Mouse (Mus musculus) cerebellum, adult 9-10 months (tissue): ENCODE measurements around the gene Gipc3.

ENCODE experiments used
- DNase-seq: peaks from one replicate; pipeline ENCODE4 v3.0.0; 2022

Gipc3 gene

GRCm38 (mm10) chr10:81366477-81367206, 23.6 kb upstream of the Gipc3 start:
- DNase-seq, result no peak

GRCm38 (mm10) chr10:81365672-81366476, 22.8 kb upstream of the Gipc3 start, which contains the start of gene 4930404N11Rik:
4930404N11Rik (minus strand) TSS chr10:81365816.
- no peak for DNase-seq

DNA sequence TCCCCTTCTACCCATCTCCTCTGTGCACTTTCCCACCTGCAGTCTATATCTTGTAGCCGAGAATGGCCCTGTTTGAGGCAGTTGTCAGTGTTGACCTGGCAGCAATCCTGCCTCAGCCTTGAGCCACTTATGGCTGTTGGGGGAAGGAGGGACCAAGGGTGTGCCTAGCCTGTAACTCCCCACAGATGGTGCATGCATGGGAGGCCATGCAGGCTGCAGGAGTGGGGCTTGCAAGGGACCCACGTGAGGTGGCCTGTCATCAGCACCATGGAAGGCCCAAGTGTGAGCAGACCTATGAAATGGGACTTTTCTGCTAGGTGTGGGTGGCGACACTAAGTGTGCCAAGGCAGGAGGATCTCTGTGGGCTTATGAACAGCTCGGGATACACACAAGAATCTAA, 22.0 kb upstream of the Gipc3 start:
- no peak for DNase-seq

- no peak for DNase-seq
These were observed 21.6 kb upstream of the Gipc3 start for GRCm38 (mm10) chr10:81364666-81365065.

DNA sequence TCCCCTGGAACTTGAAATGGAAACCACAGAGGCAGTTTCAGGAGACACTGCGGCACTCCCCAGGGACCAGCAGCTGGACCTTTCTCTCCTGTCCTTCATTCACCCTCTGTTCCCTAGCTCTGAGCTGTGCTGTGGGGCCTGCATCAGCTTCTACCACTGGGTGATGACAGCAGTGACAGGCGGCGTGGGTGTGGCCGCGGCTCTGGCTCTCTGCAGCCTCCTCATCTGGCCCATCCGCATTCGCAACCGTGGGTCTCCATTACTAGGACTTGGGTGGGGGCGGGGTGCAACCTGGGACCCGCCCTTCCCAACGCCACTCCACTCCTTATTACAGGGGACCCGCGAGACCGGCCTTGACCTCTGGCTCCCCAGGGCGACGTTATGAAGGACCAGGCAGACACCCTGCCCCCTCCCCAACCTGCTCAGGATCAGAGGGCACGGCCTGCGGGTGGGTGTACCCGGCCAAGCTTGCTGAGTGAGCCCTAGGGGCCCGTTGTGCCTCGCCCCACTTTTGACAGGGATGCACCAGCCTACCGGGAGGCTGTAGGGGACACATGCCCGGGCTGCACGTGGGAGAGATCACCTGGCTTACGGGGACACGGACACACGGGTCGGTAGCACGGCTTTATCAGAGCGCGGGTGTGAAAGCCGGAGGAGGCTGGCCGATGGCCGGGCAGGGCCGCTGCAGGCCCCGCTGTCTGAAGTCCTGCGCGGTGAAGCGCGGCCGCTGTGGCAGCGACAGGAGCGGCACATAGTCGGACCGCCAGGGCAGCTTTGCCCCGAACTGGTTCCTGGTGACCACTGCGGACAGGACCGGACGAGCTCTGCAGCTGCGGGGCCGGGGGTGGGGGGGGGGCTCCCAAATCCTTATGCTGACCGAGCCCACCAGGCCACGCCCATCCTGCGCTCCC, 20.6 kb upstream of the Gipc3 start:
- no peak for DNase-seq

GRCm38 (mm10) chr10:81362336-81362949, 19.4 kb upstream of the Gipc3 start:
- DNase-seq, result no peak

DNA sequence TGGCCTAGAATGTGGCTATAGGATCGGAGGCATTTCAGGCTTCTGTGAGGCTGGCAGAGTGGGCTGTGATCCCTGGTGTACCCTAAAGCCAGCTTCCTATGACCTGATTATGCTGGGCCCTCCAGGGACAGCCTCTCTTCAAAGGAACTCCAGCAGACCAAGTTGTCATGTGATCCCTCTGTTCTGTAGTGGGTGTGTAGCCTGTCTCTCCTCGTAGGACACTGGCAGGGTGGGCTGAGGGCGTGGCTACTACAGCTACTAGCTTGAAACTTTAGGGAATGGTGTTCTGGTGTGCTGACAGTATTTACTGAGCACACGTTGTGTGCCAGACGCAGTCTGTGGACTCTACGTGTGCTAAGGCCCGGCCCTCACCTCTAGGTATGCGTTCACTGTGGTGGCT, 17.7 kb upstream of the Gipc3 start:
- DNase-seq, result no peak

DNA sequence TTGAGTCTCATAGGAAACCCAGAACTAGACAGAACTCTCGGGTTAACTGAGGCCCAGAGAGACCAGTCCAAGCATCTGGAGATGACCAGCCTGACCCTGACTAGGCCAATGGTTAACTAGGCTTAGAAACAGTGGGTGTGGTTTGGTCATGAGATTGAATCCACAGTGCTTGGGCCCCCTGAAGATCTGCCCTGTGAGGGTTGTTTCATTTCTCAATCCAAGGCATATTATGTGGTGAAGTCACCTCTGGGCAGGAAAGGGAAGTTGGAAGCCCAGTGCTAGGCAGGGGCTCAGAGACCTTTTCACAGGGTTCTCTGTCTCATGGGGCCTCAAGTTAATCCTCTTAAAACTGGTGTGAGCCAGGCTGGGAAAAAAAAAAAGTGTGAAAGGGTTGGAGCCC, 15.8 kb upstream of the Gipc3 start:
- DNase-seq, result no peak

GRCm38 (mm10) chr10:81358209-81358608, 15.1 kb upstream of the Gipc3 start:
- DNase-seq, result no peak

DNA sequence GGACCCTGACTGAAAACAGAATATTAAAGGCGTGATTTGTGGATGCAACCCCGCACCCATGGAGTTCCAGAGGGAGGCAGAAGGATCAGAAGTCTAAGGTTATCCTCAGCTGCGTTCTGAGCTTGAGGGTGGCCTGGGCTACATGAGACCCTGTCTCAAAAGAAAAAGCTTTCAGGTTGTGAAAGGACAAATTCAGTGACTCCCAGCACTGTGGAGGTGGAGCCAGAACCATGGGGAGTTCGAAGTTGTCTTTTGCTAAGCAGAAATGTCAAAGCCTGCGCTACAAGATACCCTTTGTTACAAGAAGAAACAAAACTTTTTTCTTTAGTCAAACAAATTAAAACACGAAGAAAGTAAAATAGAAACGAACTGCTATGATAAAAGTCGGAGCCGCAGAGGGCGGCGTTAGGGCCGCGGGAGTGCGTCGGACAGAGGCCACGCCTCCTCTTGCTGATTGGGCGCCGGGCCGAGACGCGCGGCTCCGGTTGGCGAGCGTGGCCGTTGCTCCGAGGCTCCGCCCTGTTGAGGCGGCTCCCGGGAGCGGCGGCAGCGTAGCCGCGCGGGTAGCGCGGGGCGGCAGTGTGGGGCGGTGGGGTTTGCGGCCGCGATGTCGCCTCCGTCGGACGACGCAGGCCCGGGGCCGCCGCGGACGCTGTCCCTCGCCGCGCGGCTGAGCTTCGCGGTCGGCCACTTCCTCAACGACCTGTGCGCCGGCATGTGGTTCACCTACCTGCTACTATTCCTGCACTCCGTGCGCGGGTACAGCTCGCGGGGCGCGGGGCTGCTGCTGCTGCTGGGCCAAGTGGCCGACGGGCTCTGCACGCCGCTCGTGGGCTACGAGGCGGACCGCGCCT, 14.2 kb upstream of the Gipc3 start, which contains the start of gene Mfsd12:
Gene Mfsd12, plus strand, starts transcription at position 501 of the 854 bp plus-strand sequence.
- peak; percentile 85 for DNase-seq

DNA sequence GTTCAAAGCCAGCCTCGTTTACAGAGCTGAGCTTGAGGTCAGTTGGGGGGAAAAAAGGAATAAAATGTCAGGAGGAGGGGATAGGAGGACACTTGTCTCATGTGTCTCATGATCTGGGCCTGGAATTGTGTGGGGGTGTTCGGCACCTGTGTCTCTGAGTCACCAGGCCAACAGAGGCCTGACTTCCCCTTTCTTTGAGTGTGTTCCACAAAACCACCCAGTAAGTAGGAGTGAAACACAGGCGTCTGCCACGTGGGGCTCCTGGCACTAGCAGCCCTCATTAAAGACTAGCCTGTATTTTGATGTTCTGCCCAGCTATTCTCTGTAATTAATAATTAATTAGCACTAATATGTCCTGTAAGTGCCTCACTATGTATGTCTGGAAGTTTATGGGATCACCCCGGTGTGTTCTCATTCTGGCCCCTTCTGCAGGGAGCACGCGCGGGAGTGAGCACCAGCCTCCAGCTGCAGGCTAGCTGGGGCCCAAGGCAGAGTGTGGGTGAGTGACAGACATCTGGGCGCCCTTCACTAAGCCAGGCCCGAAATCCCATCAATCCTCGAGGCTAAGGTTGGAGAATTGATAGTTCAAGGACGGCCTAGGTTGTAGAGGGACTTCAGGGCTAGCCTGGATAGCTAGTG, 13.4 kb upstream of the Gipc3 start:
- peak; percentile 43 for DNase-seq

DNA sequence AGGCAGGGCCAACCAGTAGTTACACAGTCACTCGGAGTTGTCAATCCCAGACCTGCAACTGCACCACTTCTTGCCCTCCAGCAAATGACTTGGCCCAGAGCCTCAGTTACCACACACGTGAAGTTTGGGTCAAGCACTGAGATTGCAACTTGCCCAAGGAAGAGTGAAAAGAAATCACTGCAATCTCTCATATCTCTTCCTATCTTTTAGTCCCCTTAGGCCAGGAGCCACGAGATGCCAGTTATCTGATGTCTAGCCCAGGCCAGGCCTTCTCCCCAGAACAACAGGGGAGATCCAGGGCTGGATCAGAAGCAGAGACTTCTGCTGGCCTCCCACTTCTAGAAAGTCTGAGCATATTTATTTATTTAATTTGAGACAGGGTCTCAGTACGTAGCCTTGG, 12.5 kb upstream of the Gipc3 start:
- peak; percentile 27 for DNase-seq

DNA sequence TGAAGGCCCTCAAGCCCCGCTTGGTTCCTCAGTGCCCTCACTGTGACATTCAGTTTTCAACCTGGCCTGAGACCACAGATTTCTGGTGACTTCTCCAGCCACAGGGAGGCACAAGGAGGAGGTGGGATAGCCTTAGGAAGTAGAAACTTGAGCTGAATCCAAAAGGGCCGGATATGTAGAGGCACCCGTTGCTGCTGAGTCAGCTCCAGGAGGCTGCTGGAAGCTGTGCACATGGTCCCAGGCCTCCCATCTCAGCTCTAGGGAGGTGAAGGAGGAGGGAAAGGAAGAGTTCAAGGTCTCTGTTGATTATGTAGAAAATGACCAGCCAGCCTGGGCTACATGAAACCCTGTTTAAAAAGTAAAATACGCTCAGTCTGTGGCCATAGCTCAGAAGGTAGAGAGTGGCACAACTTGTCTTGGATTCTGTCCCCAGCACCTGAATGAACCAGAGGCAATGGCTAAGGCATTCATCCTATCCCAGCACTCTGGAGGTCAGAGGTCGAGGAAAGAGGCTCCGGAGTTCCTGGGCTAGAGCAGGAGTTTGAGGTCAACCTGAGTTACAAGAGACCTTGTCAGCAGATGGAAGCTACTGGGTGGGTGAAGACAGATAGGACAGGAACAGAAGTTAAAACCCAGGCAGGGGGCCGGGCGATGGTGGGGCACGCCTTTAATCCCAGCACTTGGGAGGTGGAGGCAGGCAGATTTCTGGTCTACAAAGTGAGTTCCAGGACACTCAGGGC, 11.8 kb upstream of the Gipc3 start:
- DNase-seq, result peak; percentile 38

DNA sequence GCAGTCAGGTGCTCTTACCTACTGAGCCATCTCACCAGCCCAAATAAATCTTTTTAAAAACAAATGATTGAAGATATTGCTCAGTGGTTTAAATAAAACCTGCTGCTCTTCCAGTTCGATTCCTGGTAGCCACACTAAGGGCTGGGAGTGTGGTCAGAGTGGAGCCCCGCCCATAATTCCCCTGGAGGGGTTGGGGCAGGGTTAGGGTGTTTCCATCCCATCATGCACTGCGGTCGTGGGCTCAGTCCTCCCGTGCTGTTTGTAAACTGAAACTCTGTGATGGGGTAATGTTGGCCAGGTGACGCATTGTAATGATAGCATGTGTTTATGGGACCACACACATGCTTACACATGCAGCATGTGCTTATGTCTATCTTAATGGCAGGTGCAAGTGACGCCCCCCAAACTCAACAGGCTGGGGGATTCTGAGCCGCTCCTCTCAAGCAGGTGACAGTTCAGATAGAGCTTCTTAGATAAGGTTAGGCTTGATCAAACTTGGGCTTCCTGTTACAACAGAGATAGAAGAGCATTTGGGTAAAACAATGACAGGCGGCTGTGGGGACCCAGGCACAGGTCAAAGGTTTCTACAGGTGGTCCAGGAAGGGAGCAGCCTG, 8.7 kb upstream of the Gipc3 start:
- DNase-seq, result peak; percentile 51

DNA sequence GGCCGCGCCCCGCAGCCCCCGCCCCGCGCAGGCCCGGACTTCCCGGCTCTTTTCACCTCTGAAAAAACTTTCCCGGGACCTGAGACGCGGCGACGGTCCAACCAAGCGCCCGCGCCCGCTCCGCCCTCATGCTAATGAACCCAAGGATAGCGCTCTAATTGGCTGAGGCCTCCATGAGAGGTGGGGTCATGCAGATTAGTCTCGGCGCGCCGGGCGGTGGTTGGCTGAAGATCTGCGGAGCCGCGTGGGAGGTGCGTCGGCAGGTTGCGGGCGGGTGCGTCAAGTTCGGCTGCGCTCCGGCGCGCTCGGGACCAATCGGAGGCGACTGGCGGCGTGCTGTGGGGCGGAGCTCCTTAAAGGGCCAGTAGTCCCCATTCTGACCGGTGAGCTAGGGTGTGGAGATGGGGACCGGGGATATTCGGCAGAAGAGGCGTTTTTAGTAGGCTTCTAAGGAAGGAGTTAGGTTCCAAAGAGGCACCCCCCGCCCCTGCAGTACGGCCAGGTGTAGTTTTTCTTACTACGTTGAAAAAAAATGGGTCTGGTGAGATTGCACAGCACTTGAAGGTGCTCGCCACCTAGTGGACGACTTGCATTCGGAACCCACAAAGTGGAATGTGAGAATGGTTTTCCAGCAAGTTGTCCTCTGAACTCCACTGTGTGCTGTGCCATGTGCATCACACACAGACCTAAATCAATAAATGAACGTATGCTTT, 7.4 kb upstream of the Gipc3 start, which contains the start of gene Hmg20b:
Gene Hmg20b, minus strand, starts transcription at position 130 of the 713 bp plus-strand sequence.
- DNase-seq, result peak; percentile 99

DNA sequence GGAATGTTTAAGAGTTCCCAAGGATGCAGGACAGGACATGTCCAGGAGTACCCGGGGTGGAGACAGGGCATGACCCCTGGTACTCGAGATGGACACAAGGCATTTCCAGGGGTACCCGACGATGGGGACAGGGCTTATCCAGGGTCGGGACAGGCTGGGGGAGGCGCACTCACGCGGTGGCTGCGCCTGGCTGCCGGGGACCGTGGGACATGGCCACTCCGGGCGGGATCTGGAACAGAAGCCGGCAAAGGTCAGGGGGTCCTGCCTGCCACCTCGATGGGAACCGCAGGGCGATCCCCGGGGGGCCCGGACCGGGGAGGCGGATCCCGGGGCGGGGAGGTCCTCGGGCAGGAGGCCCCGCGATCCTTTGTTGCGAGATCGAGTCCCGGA, 6.9 kb upstream of the Gipc3 start:
- peak; percentile 67 for DNase-seq

DNA sequence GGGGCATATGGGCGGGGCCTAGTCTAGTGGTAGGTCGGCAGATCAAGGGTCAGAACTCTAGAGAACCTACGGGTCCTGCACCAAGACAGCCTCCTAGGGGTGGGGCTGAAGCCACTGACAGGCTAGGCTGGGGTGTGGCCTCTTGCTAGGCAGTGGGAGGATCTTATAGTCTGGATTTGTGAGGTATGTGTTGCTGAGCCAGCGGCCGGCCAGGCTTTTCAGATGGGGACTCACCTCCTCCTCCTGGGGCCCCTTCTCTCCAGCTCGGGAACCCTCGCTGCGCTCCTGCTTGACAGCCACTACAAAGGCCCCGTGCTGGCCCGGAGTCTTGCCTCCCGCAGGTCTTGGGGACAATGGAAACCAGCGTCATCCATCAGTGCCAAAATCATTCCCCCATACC, 6.1 kb upstream of the Gipc3 start:
- peak; percentile 50 for DNase-seq

GRCm38 (mm10) chr10:81346453-81347067, 3.5 kb upstream of the Gipc3 start:
- DNase-seq, result peak; percentile 25

DNA sequence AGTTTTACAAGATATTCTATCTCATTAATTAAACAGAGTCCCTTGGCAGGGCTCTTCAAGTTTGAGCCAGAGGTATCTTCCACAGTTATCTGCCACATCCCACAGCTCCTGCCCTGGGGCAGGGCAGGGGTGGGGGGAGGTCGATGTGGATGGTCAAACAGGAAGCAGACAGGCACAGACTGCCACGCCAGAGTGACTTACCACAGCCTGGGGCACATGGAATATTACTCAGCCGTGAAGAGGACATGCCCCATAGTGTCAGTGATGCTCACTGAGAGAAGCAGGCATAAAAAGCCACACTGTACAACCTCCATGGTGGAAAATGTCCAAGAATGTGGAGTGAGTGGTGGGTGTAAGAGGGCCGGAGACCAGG, 2.1 kb upstream of the Gipc3 start:
- DNase-seq, result no peak
